Mouse (Mus musculus) liver, embryonic 16.5 days (tissue): ENCODE measurements around the gene Gm8439. TPM values are rescaled to one million over a fixed set of nuclear protein-coding genes. Genes with fewer than 3 reads are reported as not detected.
A peak's percentile ranks its signal among the peaks of the same experiment; 100 is the strongest.

Experiments used
- ATAC-seq: fragments of 200-750 bp; cut with Nextera tagmentation; 2 replicates; pipeline ENCODE4 v1.8.0; 2017; ENCODE audit warnings: low read depth, mild to moderate bottlenecking, moderate number of reproducible peaks, moderate library complexity
- H3K27ac ChIP-seq: fragments of 300-500 bp; sonication (generic); 2 replicates; pipeline ENCODE4 v1.5.1; 2014; ENCODE audit warnings: mild to moderate bottlenecking, low read length
- H3K27me3 ChIP-seq: fragments of 300-500 bp; sonication (generic); 2 replicates; pipeline ENCODE4 v1.6.1; 2014; ENCODE audit warnings: low read depth, low read length, mixed read lengths; ENCODE audit not compliant: control insufficient read depth, insufficient read depth
- H3K36me3 ChIP-seq: fragments of 300-500 bp; sonication (generic); 2 replicates; pipeline ENCODE4 v1.6.1; 2014; ENCODE audit warnings: mild to moderate bottlenecking; ENCODE audit not compliant: control insufficient read depth, insufficient read depth
- H3K4me1 ChIP-seq: fragments of 300-500 bp; sonication (generic); 2 replicates; pipeline ENCODE4 v1.6.1; 2014; ENCODE audit warnings: low read depth, low read length, mixed read lengths; ENCODE audit not compliant: control insufficient read depth
- H3K4me2 ChIP-seq: fragments of 300-500 bp; sonication (generic); 2 replicates; pipeline ENCODE4 v1.6.1; 2014; ENCODE audit warnings: low read depth, low read length, mixed read lengths
- H3K4me3 ChIP-seq: fragments of 300-500 bp; sonication (generic); 2 replicates; pipeline ENCODE4 v1.5.1; 2014; ENCODE audit warnings: low read depth, mild to moderate bottlenecking, low read length
- H3K9ac ChIP-seq: fragments of 300-500 bp; sonication (generic); 2 replicates; pipeline ENCODE4 v1.6.1; 2014; ENCODE audit warnings: low read depth, low read length
- H3K9me3 ChIP-seq: fragments of 300-500 bp; sonication (generic); replicated peaks from 2 replicates; pipeline ENCODE4 v1.6.1; 2016; ENCODE audit warnings: low read length; ENCODE audit not compliant: control insufficient read depth
- WGBS: fragments of 180-500 bp; shearing (Covaris S2); extraction: QIAGEN DNeasy Blood & Tissue Kit; methylation state at CpG from one replicate; pipeline ENCODE4 v1.1.7; 2014; ENCODE audit not compliant: insufficient replicate concordance; 5-methylcytosine and 5-hydroxymethylcytosine counted together
- polyA plus RNA-seq: library from polyadenylated mRNA; unstranded; fragments of >200 nt; fragmentation: Nextera tagmentation; extraction: Ambion mirVana; gene quantifications from 2 replicates; pipeline ENCODE4 v1.2.1, GENCODE M21; 2015

Gene Gm8439
- polyA plus RNA-seq, 1 experiment from 2014 or later = 0.32 TPM

- H3K4me2 ChIP-seq = no peak overlapping the region
- no peaks in the 10 kb centered on the region for H3K9me3 ChIP-seq
- H3K4me1 ChIP-seq = peaks cover 28% of the 10 kb centered on the region
- ATAC-seq = no peak
- no peak overlapping the region; the same call in 1 of the 2 replicates for H3K27ac ChIP-seq
- H3K9ac ChIP-seq = no peak overlapping the region
- H3K27me3 ChIP-seq = no peaks in the 10 kb centered on the region
- H3K4me3 ChIP-seq = no peak overlapping the region
- no peaks in the 10 kb centered on the region for H3K36me3 ChIP-seq
- WGBS = 76% methylated on average over 13 of the region's 13 CpGs
Observed at GRCm38 (mm10) chr4:120616199-120617025, 27.9 kb downstream of the Gm8439 start.

- 55% methylated on average over 6 of the region's 6 CpGs for WGBS
- no peaks in the 10 kb centered on the region for H3K9me3 ChIP-seq
- H3K27me3 ChIP-seq = no peaks in the 10 kb centered on the region
- H3K36me3 ChIP-seq = no peaks in the 10 kb centered on the region
- H3K4me2 ChIP-seq = no peak overlapping the region
- H3K4me3 ChIP-seq = no peak overlapping the region
- H3K9ac ChIP-seq = no peak overlapping the region
- no peak for ATAC-seq
- H3K27ac ChIP-seq = no peak overlapping the region
- H3K4me1 ChIP-seq = peaks cover 35% of the 10 kb centered on the region
Observed at GRCm38 (mm10) chr4:120627728-120628127, 39.2 kb downstream of the Gm8439 start.

- Histone ChIP-seq H3K9ac (0 out of 2 replicates have a peak overlapping the region, but pooled peaks have one; percentile 29), H3K27me3 (no peaks in the 10 kb centered on the region), H3K9me3 (no peaks in the 10 kb centered on the region), H3K4me3 (no peak overlapping the region), H3K36me3 (no peaks in the 10 kb centered on the region), H3K4me2 (peak overlapping the region; percentile 14; the same call in 1 of the 2 replicates), H3K27ac (peak overlapping the region; percentile 93), H3K4me1 (peaks cover 38% of the 10 kb centered on the region)
- 16% methylated on average over 8 of the region's 8 CpGs for WGBS
- ATAC-seq = peak; percentile 76
Observed at GRCm38 (mm10) chr4:120630218-120630931, 41.8 kb downstream of the Gm8439 start.

- H3K27me3 ChIP-seq = no peaks in the 10 kb centered on the region
- 19% methylated on average over 6 of the region's 6 CpGs for WGBS
- H3K4me2 ChIP-seq = peak overlapping the region; percentile 27
- H3K9ac ChIP-seq = peak overlapping the region; percentile 46
- H3K4me3 ChIP-seq = no peak overlapping the region
- ATAC-seq = peak; percentile 90
- no peaks in the 10 kb centered on the region for H3K36me3 ChIP-seq
- H3K4me1 ChIP-seq = peaks cover 35% of the 10 kb centered on the region
- H3K9me3 ChIP-seq = no peaks in the 10 kb centered on the region
- H3K27ac ChIP-seq = peak overlapping the region; percentile 93
Observed at GRCm38 (mm10) chr4:120631828-120632227, 43.3 kb downstream of the Gm8439 start.

GRCm38 (mm10) chr4:120635351-120635750 is 46.8 kb downstream of the Gm8439 start:
- Histone ChIP-seq H3K9me3 (no peaks in the 10 kb centered on the region), H3K4me3 (no peak overlapping the region), H3K4me1 (peaks cover 27% of the 10 kb centered on the region), H3K9ac (no peak overlapping the region), H3K27ac (no peak overlapping the region), H3K27me3 (no peaks in the 10 kb centered on the region), H3K36me3 (no peaks in the 10 kb centered on the region), H3K4me2 (no peak overlapping the region)
- no peak for ATAC-seq
- WGBS = 64% methylated on average over 2 of the region's 2 CpGs

GRCm38 (mm10) chr4:120641946-120642345 is 53.4 kb downstream of the Gm8439 start:
- Histone ChIP-seq H3K4me3 (no peak overlapping the region), H3K9me3 (no peaks in the 10 kb centered on the region), H3K27ac (no peak overlapping the region), H3K4me2 (no peak overlapping the region), H3K4me1 (no peaks in the 10 kb centered on the region), H3K36me3 (no peaks in the 10 kb centered on the region), H3K9ac (no peak overlapping the region), H3K27me3 (no peaks in the 10 kb centered on the region)
- 77% methylated on average over 6 of the region's 6 CpGs for WGBS
- ATAC-seq = no peak

GRCm38 (mm10) chr4:120643899-120644298 is 55.4 kb downstream of the Gm8439 start:
- H3K4me3 ChIP-seq = no peak overlapping the region
- no peak overlapping the region for H3K27ac ChIP-seq
- H3K9me3 ChIP-seq = no peaks in the 10 kb centered on the region
- no peak overlapping the region for H3K9ac ChIP-seq
- ATAC-seq = no peak
- H3K4me2 ChIP-seq = no peak overlapping the region
- H3K4me1 ChIP-seq = no peaks in the 10 kb centered on the region
- no peaks in the 10 kb centered on the region for H3K36me3 ChIP-seq
- 70% methylated on average over 3 of the region's 3 CpGs for WGBS
- H3K27me3 ChIP-seq = peaks cover 13% of the 10 kb centered on the region

GRCm38 (mm10) chr4:120649369-120650207 is 61.0 kb downstream of the Gm8439 start:
- H3K27me3 ChIP-seq = peaks cover 30% of the 10 kb centered on the region
- WGBS = 4% methylated on average over 54 of the region's 55 CpGs
- ATAC-seq = peak; percentile 93
- no peak overlapping the region for H3K27ac ChIP-seq
- peak overlapping the region; percentile 64 for H3K4me3 ChIP-seq
- H3K4me2 ChIP-seq = peak overlapping the region; percentile 89
- H3K9me3 ChIP-seq = no peaks in the 10 kb centered on the region
- H3K36me3 ChIP-seq = no peaks in the 10 kb centered on the region
- H3K4me1 ChIP-seq = peaks cover 12% of the 10 kb centered on the region
- H3K9ac ChIP-seq = peak overlapping the region; percentile 62
